Mouse (Mus musculus): ENCODE data around the gene Ppm1j. TPM values are rescaled to one million over a fixed set of nuclear protein-coding genes. Genes with fewer than 3 reads are reported as not detected.

The Ppm1j gene
- polyA plus RNA-seq, 1 experiment from 2014 or later, result 36.6 TPM

DNA sequence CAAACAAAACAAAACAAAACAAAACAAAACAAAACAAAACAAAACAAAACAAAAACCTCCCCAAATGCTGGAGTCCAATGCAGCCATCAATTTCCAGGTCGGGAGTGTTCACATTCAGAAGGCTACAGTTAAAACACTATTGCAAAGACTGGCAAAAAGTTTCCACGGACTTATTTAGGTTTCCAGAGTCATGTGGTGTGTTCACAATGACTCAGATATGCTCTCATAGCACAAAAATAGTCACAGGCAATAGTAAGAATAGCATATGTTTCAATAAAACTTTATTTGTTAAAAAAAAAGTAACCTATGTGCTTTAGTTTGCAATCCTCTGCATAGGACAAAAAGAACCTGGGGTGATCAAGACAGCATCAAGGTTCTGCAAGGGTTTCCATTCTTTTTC is 13.7 kb upstream of the Ppm1j start:
- no peaks in the 10 kb centered on the region; the same call in 1 of the 2 replicates for H3K27me3 ChIP-seq (replicated peaks)
- H3K4me1 ChIP-seq, result peaks cover under 1% of the 10 kb centered on the region; the same call in 1 of the 2 replicates
- H3K27ac ChIP-seq (replicated peaks), result no peak overlapping the region
- no peak overlapping the region for H3K4me3 ChIP-seq
- H3K4me2 ChIP-seq, result no peak overlapping the region
- H3K9me3 ChIP-seq, result no peaks in the 10 kb centered on the region
- ATAC-seq (ENCODE audit: extremely low read depth, insufficient number of reproducible peaks, low FRiP score, low TSS enrichment), result no peak
- WGBS, result 60% methylated on average over 2 of the region's 2 CpGs
- no peak overlapping the region for H3K9ac ChIP-seq
- no peaks in the 10 kb centered on the region for H3K36me3 ChIP-seq

DNA sequence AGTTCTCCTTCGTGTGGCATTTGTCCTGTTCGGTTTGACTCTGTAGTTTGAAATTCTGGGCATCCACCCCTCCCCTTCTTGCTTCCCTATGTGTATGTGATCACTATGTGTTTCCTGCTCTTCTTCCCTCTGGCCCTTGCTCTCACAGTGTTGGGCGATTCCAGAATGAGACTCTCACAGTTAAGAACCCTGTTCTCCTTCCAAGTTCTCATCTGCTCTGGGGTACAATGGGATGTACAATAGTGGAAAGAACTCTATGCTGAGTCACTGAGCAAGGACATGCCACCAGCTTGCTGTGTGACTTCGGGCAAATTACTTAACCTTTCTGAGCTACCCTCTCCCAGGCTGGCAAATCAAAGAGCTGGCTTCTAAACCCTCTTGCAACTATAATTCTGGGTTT is 13.1 kb upstream of the Ppm1j start:
- WGBS, result 71% methylated on average over 4 of the region's 4 CpGs
- ATAC-seq (ENCODE audit: extremely low read depth, insufficient number of reproducible peaks, low FRiP score, low TSS enrichment), result no peak
- no peak overlapping the region for H3K9ac ChIP-seq
- no peak overlapping the region for H3K27ac ChIP-seq (replicated peaks)
- no peaks in the 10 kb centered on the region for H3K9me3 ChIP-seq
- no peak overlapping the region for H3K4me2 ChIP-seq
- no peak overlapping the region for H3K4me3 ChIP-seq
- peaks cover 3% of the 10 kb centered on the region; the same call in 1 of the 2 replicates for H3K27me3 ChIP-seq (replicated peaks)
- H3K36me3 ChIP-seq, result no peaks in the 10 kb centered on the region
- peaks cover 1% of the 10 kb centered on the region; the same call in 1 of the 2 replicates for H3K4me1 ChIP-seq

GRCm38 (mm10) chr3:104769135-104769534 is 11.7 kb upstream of the Ppm1j start:
- no peak overlapping the region for H3K4me3 ChIP-seq
- no peak overlapping the region for H3K27ac ChIP-seq (replicated peaks)
- no peak for ATAC-seq (ENCODE audit: extremely low read depth, insufficient number of reproducible peaks, low FRiP score, low TSS enrichment)
- no peaks in the 10 kb centered on the region for H3K36me3 ChIP-seq
- H3K4me2 ChIP-seq, result no peak overlapping the region
- H3K9me3 ChIP-seq, result no peaks in the 10 kb centered on the region
- peaks cover 5% of the 10 kb centered on the region; the same call in 1 of the 2 replicates for H3K4me1 ChIP-seq
- 31% methylated on average over 3 of the region's 3 CpGs for WGBS
- H3K27me3 ChIP-seq (replicated peaks), result peaks cover 14% of the 10 kb centered on the region; the same call in 1 of the 2 replicates
- no peak overlapping the region for H3K9ac ChIP-seq

GRCm38 (mm10) chr3:104770035-104770434 is 10.8 kb upstream of the Ppm1j start:
- no peaks in the 10 kb centered on the region for H3K9me3 ChIP-seq
- no peak overlapping the region for H3K9ac ChIP-seq
- H3K4me2 ChIP-seq, result no peak overlapping the region
- no peak overlapping the region for H3K4me3 ChIP-seq
- no peak for ATAC-seq (ENCODE audit: extremely low read depth, insufficient number of reproducible peaks, low FRiP score, low TSS enrichment)
- no peaks in the 10 kb centered on the region for H3K36me3 ChIP-seq
- 52% methylated on average over 10 of the region's 10 CpGs for WGBS
- H3K27ac ChIP-seq (replicated peaks), result no peak overlapping the region
- H3K27me3 ChIP-seq (replicated peaks), result peaks cover 16% of the 10 kb centered on the region; the same call in 1 of the 2 replicates
- peaks cover 5% of the 10 kb centered on the region; the same call in 1 of the 2 replicates for H3K4me1 ChIP-seq

DNA sequence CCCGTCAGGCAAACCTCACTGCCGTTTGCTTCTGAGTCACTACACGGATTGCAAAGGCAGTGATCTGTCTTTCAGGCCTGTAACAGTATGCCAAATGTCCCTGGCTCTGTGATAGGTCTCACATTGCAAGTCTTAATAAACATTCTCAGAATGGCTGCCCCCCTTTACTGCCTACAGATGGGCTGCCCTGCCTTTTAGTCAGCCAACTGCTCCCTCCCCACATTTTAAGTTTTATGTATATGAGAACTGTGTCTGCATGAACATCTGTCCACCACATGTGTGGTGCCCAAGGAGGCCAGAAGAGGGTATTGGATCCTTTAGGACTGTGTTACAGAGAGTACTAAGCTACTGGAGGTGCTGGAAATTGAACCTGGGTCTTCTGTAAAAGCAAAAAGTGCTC is 9.9 kb upstream of the Ppm1j start:
- H3K4me3 ChIP-seq, result no peak overlapping the region
- H3K27me3 ChIP-seq (replicated peaks), result peaks cover 22% of the 10 kb centered on the region
- no peak overlapping the region for H3K9ac ChIP-seq
- no peak overlapping the region for H3K4me2 ChIP-seq
- H3K27ac ChIP-seq (replicated peaks), result no peak overlapping the region
- no peaks in the 10 kb centered on the region for H3K9me3 ChIP-seq
- 76% methylated on average over 3 of the region's 3 CpGs for WGBS
- peaks cover 5% of the 10 kb centered on the region; the same call in 1 of the 2 replicates for H3K4me1 ChIP-seq
- no peaks in the 10 kb centered on the region for H3K36me3 ChIP-seq
- ATAC-seq (ENCODE audit: extremely low read depth, insufficient number of reproducible peaks, low FRiP score, low TSS enrichment), result no peak

- no peak overlapping the region for H3K9ac ChIP-seq
- peaks cover 5% of the 10 kb centered on the region; the same call in 1 of the 2 replicates for H3K4me1 ChIP-seq
- WGBS, result 55% methylated on average over 6 of the region's 6 CpGs
- H3K9me3 ChIP-seq, result no peaks in the 10 kb centered on the region
- H3K36me3 ChIP-seq, result no peaks in the 10 kb centered on the region
- H3K4me2 ChIP-seq, result no peak overlapping the region
- H3K27me3 ChIP-seq (replicated peaks), result peaks cover 27% of the 10 kb centered on the region
- H3K4me3 ChIP-seq, result no peak overlapping the region
- H3K27ac ChIP-seq (replicated peaks), result no peak overlapping the region
- ATAC-seq (ENCODE audit: extremely low read depth, insufficient number of reproducible peaks, low FRiP score, low TSS enrichment), result no peak
These were observed 9.4 kb upstream of the Ppm1j start for GRCm38 (mm10) chr3:104771460-104771859.

- Histone ChIP-seq H3K4me2 (no peak overlapping the region), H3K36me3 (no peaks in the 10 kb centered on the region), H3K9ac (no peak overlapping the region), H3K9me3 (no peaks in the 10 kb centered on the region), H3K27me3 (replicated peaks) (peaks cover 45% of the 10 kb centered on the region), H3K4me3 (no peak overlapping the region), H3K27ac (replicated peaks) (no peak overlapping the region), H3K4me1 (peaks cover 12% of the 10 kb centered on the region; the same call in 1 of the 2 replicates)
- ATAC-seq (ENCODE audit: extremely low read depth, insufficient number of reproducible peaks, low FRiP score, low TSS enrichment), result no peak
- 78% methylated on average over 7 of the region's 7 CpGs for WGBS
These were observed 7.6 kb upstream of the Ppm1j start for GRCm38 (mm10) chr3:104773301-104773700.

- H3K9ac ChIP-seq, result peak overlapping the region; percentile 81
- 2% methylated on average over 20 of the region's 20 CpGs for WGBS
- peak overlapping the region; percentile 86 for H3K4me2 ChIP-seq
- no peaks in the 10 kb centered on the region for H3K9me3 ChIP-seq
- peak overlapping the region; percentile 55 for H3K4me3 ChIP-seq
- no peaks in the 10 kb centered on the region for H3K36me3 ChIP-seq
- H3K4me1 ChIP-seq, result peaks cover 36% of the 10 kb centered on the region
- H3K27ac ChIP-seq (replicated peaks), result no peak overlapping the region
- ATAC-seq (ENCODE audit: extremely low read depth, insufficient number of reproducible peaks, low FRiP score, low TSS enrichment), result no peak
- peaks cover 69% of the 10 kb centered on the region for H3K27me3 ChIP-seq (replicated peaks)
These were observed 3.5 kb upstream of the Ppm1j start for GRCm38 (mm10) chr3:104777342-104777741.

GRCm38 (mm10) chr3:104779949-104780348 is 907 bp upstream of the Ppm1j start:
- ATAC-seq (ENCODE audit: extremely low read depth, insufficient number of reproducible peaks, low FRiP score, low TSS enrichment), result no peak
- Histone ChIP-seq H3K4me2 (peak overlapping the region; percentile 100), H3K4me3 (no peak overlapping the region), H3K9me3 (no peaks in the 10 kb centered on the region), H3K36me3 (no peaks in the 10 kb centered on the region), H3K27ac (replicated peaks) (no peak overlapping the region), H3K9ac (no peak overlapping the region), H3K4me1 (peaks cover 53% of the 10 kb centered on the region), H3K27me3 (replicated peaks) (peaks cover 72% of the 10 kb centered on the region)
- 2% methylated on average over 7 of the region's 7 CpGs for WGBS

DNA sequence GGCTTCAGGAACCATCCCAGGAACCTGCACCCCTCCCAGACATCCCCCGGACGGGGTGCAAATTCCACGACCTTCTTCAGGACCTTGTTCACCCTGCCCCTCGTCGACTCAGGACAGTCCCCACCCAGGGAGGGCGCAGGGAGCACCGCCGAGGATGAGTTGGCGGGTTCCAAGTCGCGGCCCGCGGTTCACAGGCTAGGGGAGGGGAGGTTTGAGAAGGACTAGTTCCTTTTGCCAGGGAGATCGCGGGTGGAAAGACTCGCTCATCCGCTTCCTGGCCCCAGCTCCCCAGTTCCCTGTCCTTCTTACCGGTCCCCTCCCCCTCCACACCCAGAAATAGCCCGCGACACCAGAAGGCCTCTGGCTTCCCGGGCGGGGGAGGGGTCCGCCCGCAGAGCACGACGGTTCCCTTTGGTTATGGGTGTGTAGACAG is 631 bp downstream of the Ppm1j start, which contains the start of gene Fam19a3:
TSS of gene Fam19a3 (minus strand) at position 370 of the 433 bp plus-strand sequence.
- Histone ChIP-seq H3K4me3 (peak within 1 kb of the TSS; percentile 79), H3K4me2 (peak within 1 kb of the TSS; percentile 100), H3K9me3 (no peaks in the 10 kb centered on the region), H3K36me3 (peaks cover 11% of the 10 kb centered on the region), H3K27me3 (replicated peaks) (peaks cover 61% of the 10 kb centered on the region), H3K27ac (replicated peaks) (peak within 1 kb of the TSS; percentile 87), H3K9ac (peak within 1 kb of the TSS; percentile 92), H3K4me1 (peaks cover 53% of the 10 kb centered on the region)
- no peak for ATAC-seq (ENCODE audit: extremely low read depth, insufficient number of reproducible peaks, low FRiP score, low TSS enrichment)
- WGBS, result under 1% methylated on average over 26 of the region's 26 CpGs

- peak overlapping the region; percentile 100 for H3K4me2 ChIP-seq
- H3K36me3 ChIP-seq, result peaks cover 11% of the 10 kb centered on the region
- no peak; the same call in 1 of the 2 replicates for ATAC-seq (ENCODE audit: extremely low read depth, insufficient number of reproducible peaks, low FRiP score, low TSS enrichment)
- H3K4me1 ChIP-seq, result peaks cover 50% of the 10 kb centered on the region
- 13% methylated on average over 12 of the region's 12 CpGs for WGBS
- H3K4me3 ChIP-seq, result peak overlapping the region; percentile 79
- H3K27ac ChIP-seq (replicated peaks), result peak overlapping the region; percentile 87
- H3K9ac ChIP-seq, result peak overlapping the region; percentile 92
- peaks cover 54% of the 10 kb centered on the region for H3K27me3 ChIP-seq (replicated peaks)
- H3K9me3 ChIP-seq, result no peaks in the 10 kb centered on the region
These were observed 1.3 kb downstream of the Ppm1j start for GRCm38 (mm10) chr3:104782061-104782681.

All from heart, embryonic 13.5 days (tissue).